Mouse (Mus musculus) lung, adult 2 months (tissue): Measurements from ENCODE around the gene Ccdc34. TPM values are rescaled to one million over a fixed set of nuclear protein-coding genes. Genes with fewer than 3 reads are reported as not detected.

Source experiments
- DNase-seq: peaks from one replicate; pipeline ENCODE4 v3.0.0; 2022
- H3K4me1 ChIP-seq: fragments of 200-500 bp; 2 replicates; pipeline ENCODE4 v1.6.1; 2011; ENCODE audit warnings: low read length; ENCODE audit not compliant: control insufficient read depth, insufficient read depth
- H3K4me3 ChIP-seq: fragments of 200-500 bp; replicated peaks from 2 replicates; pipeline ENCODE3; 2011; ENCODE audit warnings: low read depth, mild to moderate bottlenecking, control low read depth, low read length; ENCODE audit errors: extremely low read depth
- CTCF ChIP-seq: fragments of 200-500 bp; IDR thresholded peaks from 2 replicates; pipeline ENCODE4 v1.5.1; 2011; ENCODE audit warnings: mild to moderate bottlenecking, low read length, control low read depth; ENCODE audit not compliant: insufficient read depth
- POLR2A ChIP-seq: fragments of 200-500 bp; IDR thresholded peaks from 2 replicates; pipeline ENCODE4 v1.6.1; 2011; ENCODE audit warnings: low read depth, mild to moderate bottlenecking, control low read depth, low read length, borderline replicate concordance; ENCODE audit errors: extremely low read depth
- WGBS: fragments of 180-500 bp; shearing (Covaris S2); methylation state at CpG from one replicate; pipeline ENCODE4 v1.1.7; 2018; 5-methylcytosine and 5-hydroxymethylcytosine counted together
- polyA plus RNA-seq: library from polyadenylated mRNA; depleted of rRNA; stranded (reverse); fragments of >200 nt; gene quantifications from 2 replicates; pipeline ENCODE4 v1.2.3, GENCODE M21; 2012; rRNA removed

Ccdc34 gene
- 3.9 and 4.0 TPM in 2 replicates for polyA plus RNA-seq

- peak; percentile 84 for DNase-seq
- WGBS, result under 1% methylated on average over 55 of the region's 55 CpGs
- Histone ChIP-seq H3K4me1 (no peaks in the 10 kb centered on the region), H3K4me3 (peak within 1 kb of the TSS; percentile 89)
- TF ChIP-seq CTCF, result no peak
- no peak for TF ChIP-seq POLR2A
Measured at GRCm38 (mm10) chr2:110017616-110018505, at the start of gene Ccdc34. TSS of gene Ccdc34 (plus strand) at chr2:110017817.

DNA sequence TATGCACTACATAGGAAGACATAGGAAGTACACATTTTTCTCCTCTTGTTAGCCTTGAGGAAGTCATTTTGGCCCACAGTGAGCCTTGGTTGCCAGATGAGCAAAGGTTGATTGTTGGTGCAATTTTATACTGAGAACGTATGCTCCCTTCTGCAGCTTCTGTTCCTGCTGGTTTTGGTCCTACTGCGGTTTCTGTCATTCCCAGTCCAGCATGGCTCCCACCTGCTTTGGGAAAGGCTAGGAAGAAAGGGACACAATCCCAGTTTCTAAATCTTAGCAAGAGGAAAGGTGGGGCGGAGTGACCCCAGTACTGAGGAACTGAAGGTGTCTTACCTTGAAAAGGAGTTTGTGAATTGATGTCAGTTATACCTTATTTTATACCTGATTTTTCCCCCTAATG lies 48.2 kb upstream of the Ccdc34 start:
- WGBS, result 78% methylated on average over 3 of the region's 3 CpGs
- Histone ChIP-seq H3K4me1 (no peaks in the 10 kb centered on the region), H3K4me3 (no peak overlapping the region)
- DNase-seq, result no peak
- no peak for TF ChIP-seq CTCF
- TF ChIP-seq POLR2A, result no peak

GRCm38 (mm10) chr2:109969926-109970532 lies 47.6 kb upstream of the Ccdc34 start:
- no peak for TF ChIP-seq CTCF
- TF ChIP-seq POLR2A, result no peak
- WGBS, result 60% methylated on average over 10 of the region's 10 CpGs
- no peak overlapping the region for H3K4me3 ChIP-seq
- no peaks in the 10 kb centered on the region for H3K4me1 ChIP-seq
- DNase-seq, result no peak

- Histone ChIP-seq H3K4me3 (no peak overlapping the region), H3K4me1 (no peaks in the 10 kb centered on the region)
- no peak for TF ChIP-seq POLR2A
- no peak for TF ChIP-seq CTCF
- no peak for DNase-seq
- WGBS, result 65% methylated on average over 8 of the region's 8 CpGs
Measured at GRCm38 (mm10) chr2:109970744-109971410, 46.7 kb upstream of the Ccdc34 start.

- no peak for TF ChIP-seq POLR2A
- no peak for TF ChIP-seq CTCF
- no peak for DNase-seq
- Histone ChIP-seq H3K4me1 (no peaks in the 10 kb centered on the region), H3K4me3 (no peak overlapping the region)
- WGBS, result 81% methylated on average over 2 of the region's 2 CpGs
Measured at GRCm38 (mm10) chr2:109972310-109972709, 45.3 kb upstream of the Ccdc34 start.

- no peak for DNase-seq
- H3K4me3 ChIP-seq, result no peak overlapping the region
- no peaks in the 10 kb centered on the region for H3K4me1 ChIP-seq
- 78% methylated on average over 7 of the region's 7 CpGs for WGBS
- no peak for TF ChIP-seq POLR2A
- no peak for TF ChIP-seq CTCF
Measured at GRCm38 (mm10) chr2:109972922-109973321, 44.7 kb upstream of the Ccdc34 start.

GRCm38 (mm10) chr2:109974807-109975206 lies 42.8 kb upstream of the Ccdc34 start:
- H3K4me1 ChIP-seq, result no peaks in the 10 kb centered on the region
- TF ChIP-seq POLR2A (no peak), CTCF (no peak)
- WGBS, result 89% methylated on average over 7 of the region's 7 CpGs
- DNase-seq, result no peak
- no peak overlapping the region for H3K4me3 ChIP-seq

DNA sequence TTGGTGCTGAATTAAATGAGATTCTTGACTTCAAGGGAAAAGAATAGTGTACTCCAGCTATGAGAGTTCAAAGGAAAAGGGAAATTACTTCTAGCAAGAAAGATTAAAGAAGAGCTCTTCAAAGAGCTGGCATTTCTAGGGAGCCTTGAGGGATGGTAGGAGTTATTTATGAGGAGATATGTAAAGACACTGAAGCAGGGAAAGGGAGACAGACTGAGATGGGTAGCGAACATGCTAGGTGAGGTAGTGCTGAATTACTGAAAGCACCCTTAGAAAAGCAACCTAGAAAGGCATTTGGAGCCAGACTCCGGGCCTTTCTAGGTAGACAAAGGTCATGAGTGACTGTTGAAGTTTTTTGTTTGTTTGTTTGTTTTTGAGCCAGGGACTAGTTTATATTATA lies 41.4 kb upstream of the Ccdc34 start:
- H3K4me1 ChIP-seq, result no peaks in the 10 kb centered on the region
- H3K4me3 ChIP-seq, result no peak overlapping the region
- TF ChIP-seq CTCF, result no peak
- no peak for TF ChIP-seq POLR2A
- 89% methylated on average over 2 of the region's 2 CpGs for WGBS
- DNase-seq, result no peak

GRCm38 (mm10) chr2:109977322-109977721 lies 40.3 kb upstream of the Ccdc34 start:
- no peak for DNase-seq
- no peak for TF ChIP-seq CTCF
- no peak for TF ChIP-seq POLR2A
- 89% methylated on average over 6 of the region's 6 CpGs for WGBS
- Histone ChIP-seq H3K4me1 (no peaks in the 10 kb centered on the region), H3K4me3 (no peak overlapping the region)

- H3K4me3 ChIP-seq, result no peak overlapping the region
- no peak for TF ChIP-seq CTCF
- TF ChIP-seq POLR2A, result no peak
- H3K4me1 ChIP-seq, result no peaks in the 10 kb centered on the region
- DNase-seq, result no peak
Measured at GRCm38 (mm10) chr2:109979209-109979608, 38.4 kb upstream of the Ccdc34 start.
